Mouse (Mus musculus): ENCODE results near the gene Doxl2. TPM values are rescaled to one million over a fixed set of nuclear protein-coding genes. Genes with fewer than 3 reads are reported as not detected.

Doxl2 gene
- polyA plus RNA-seq, 1 experiment from 2014 or later: not detected

Other genes starting within 250 kb of the Doxl2 start
- gene Gimap1, start 235.9 kb upstream of the Doxl2 start, polyA plus RNA-seq (2014; fragmentation: Nextera tagmentation; extraction: Ambion mirVana): 6.4 TPM in 2 replicates
- gene Gimap5, start 228.8 kb upstream of the Doxl2 start, polyA plus RNA-seq (2014; fragmentation: Nextera tagmentation; extraction: Ambion mirVana): 0.99 and 1.7 TPM in 2 replicates
- gene Gimap3, start 204.1 kb upstream of the Doxl2 start, polyA plus RNA-seq (2014; fragmentation: Nextera tagmentation; extraction: Ambion mirVana): not detected in 2 replicates
- 21.7 and 22.8 TPM in 2 replicates for gene Tmem176a, start 134.0 kb upstream of the Doxl2 start, polyA plus RNA-seq (2014; fragmentation: Nextera tagmentation; extraction: Ambion mirVana)
- 49.0 and 59.2 TPM in 2 replicates for gene Tmem176b, start 133.5 kb upstream of the Doxl2 start, polyA plus RNA-seq (2014; fragmentation: Nextera tagmentation; extraction: Ambion mirVana)
- gene Aoc1, start 102.1 kb upstream of the Doxl2 start, polyA plus RNA-seq (2014; fragmentation: Nextera tagmentation; extraction: Ambion mirVana): not detected in 2 replicates
- gene 1600015I10Rik, start 45.1 kb upstream of the Doxl2 start, polyA plus RNA-seq (2014; fragmentation: Nextera tagmentation; extraction: Ambion mirVana): not detected in 2 replicates
- gene Svs1, start 11.9 kb downstream of the Doxl2 start, polyA plus RNA-seq (2014; fragmentation: Nextera tagmentation; extraction: Ambion mirVana): not detected in 2 replicates
- gene Gpnmb, start 61.6 kb downstream of the Doxl2 start, polyA plus RNA-seq (2014; fragmentation: Nextera tagmentation; extraction: Ambion mirVana): 1.1 and 1.4 TPM in 2 replicates
- 52.0 and 56.6 TPM in 2 replicates for gene Malsu1, start 98.8 kb downstream of the Doxl2 start, polyA plus RNA-seq (2014; fragmentation: Nextera tagmentation; extraction: Ambion mirVana)
- 129 and 130 TPM in 2 replicates for gene Igf2bp3, start 240.0 kb downstream of the Doxl2 start, polyA plus RNA-seq (2014; fragmentation: Nextera tagmentation; extraction: Ambion mirVana)